Mouse (Mus musculus) limb, embryonic 11.5 days (tissue): ENCODE data around the gene Mettl7a2. TPM values are rescaled to one million over a fixed set of nuclear protein-coding genes. Genes with fewer than 3 reads are reported as not detected.
"Not testable (repeated sequence)": the region's sequence is repeated elsewhere in the genome, so short reads cannot be mapped to it uniquely, and the experiment has no call there.

Experiments used
- ATAC-seq: fragments of 200-750 bp; cut with Nextera tagmentation; 2 replicates; pipeline ENCODE4 v1.8.0; 2017; ENCODE audit warnings: low read depth; ENCODE audit not compliant: insufficient number of reproducible peaks, low FRiP score, low TSS enrichment
- DNase-seq: peaks from one replicate; pipeline ENCODE4 v3.0.0-alpha.2; 2015; ENCODE audit warnings: low spot score
- H3K27ac ChIP-seq: fragments of 300-500 bp; sonication (generic); replicated peaks from 2 replicates; pipeline ENCODE4 v1.5.1; 2014; ENCODE audit warnings: low read depth, mild to moderate bottlenecking, low read length
- H3K27me3 ChIP-seq: fragments of 300-500 bp; sonication (generic); 2 replicates; pipeline ENCODE4 v1.6.1; 2014; ENCODE audit warnings: mild to moderate bottlenecking, low read length, mixed read lengths; ENCODE audit not compliant: control insufficient read depth, insufficient read depth
- H3K36me3 ChIP-seq: fragments of 300-500 bp; sonication (generic); 2 replicates; pipeline ENCODE4 v1.6.1; 2014; ENCODE audit warnings: mild to moderate bottlenecking, low read length, moderate library complexity, mixed read lengths; ENCODE audit not compliant: control insufficient read depth, insufficient read depth
- H3K4me1 ChIP-seq: fragments of 300-500 bp; sonication (generic); 2 replicates; pipeline ENCODE4 v1.6.1; 2014; ENCODE audit warnings: low read length, mixed read lengths; ENCODE audit not compliant: control insufficient read depth, insufficient read depth
- H3K4me2 ChIP-seq: fragments of 300-500 bp; sonication (generic); 2 replicates; pipeline ENCODE4 v1.6.1; 2014; ENCODE audit warnings: low read depth, mild to moderate bottlenecking, moderate library complexity; ENCODE audit not compliant: severe bottlenecking
- H3K4me3 ChIP-seq: fragments of 300-500 bp; sonication (generic); 2 replicates; pipeline ENCODE4 v1.5.1; 2014; ENCODE audit warnings: low read depth, low read length
- H3K9ac ChIP-seq: fragments of 300-500 bp; sonication (generic); 2 replicates; pipeline ENCODE4 v1.6.1; 2014; ENCODE audit warnings: mild to moderate bottlenecking, low read length
- H3K9me3 ChIP-seq: fragments of 300-500 bp; sonication (generic); 2 replicates; pipeline ENCODE4 v1.6.1; 2016; ENCODE audit warnings: low read length; ENCODE audit not compliant: control insufficient read depth
- WGBS: fragments of 180-500 bp; shearing (Covaris S2); extraction: QIAGEN DNeasy Blood & Tissue Kit; methylation state at CpG from one replicate; pipeline ENCODE4 v1.1.7; 2014; 5-methylcytosine and 5-hydroxymethylcytosine counted together
- polyA plus RNA-seq: library from polyadenylated mRNA; unstranded; fragments of >200 nt; fragmentation: Nextera tagmentation; extraction: Ambion mirVana; gene quantifications from 2 replicates; pipeline ENCODE4 v1.2.1, GENCODE M21; 2014

Gene Mettl7a2
- polyA plus RNA-seq, 1 experiment from 2014 or later, result not detected

DNA sequence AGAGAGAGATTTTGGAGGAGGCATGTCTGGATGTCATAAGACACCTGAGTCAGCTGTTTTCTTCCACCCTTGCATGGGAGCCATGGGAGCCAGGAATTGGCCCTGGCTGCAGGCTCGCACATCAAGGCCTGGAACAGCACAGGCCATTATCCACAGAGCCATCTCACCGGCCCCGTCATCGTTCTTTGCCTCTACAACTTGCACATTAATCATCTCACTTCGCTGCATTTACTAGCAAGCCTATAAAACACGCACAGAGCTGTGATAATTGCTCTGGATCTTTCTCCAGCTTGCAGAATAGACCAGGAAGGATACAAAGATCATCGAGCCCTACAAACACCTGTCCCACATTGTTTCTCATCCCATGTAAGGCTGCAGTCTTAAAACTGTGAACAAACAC lies 22.3 kb upstream of the Mettl7a2 start:
- ATAC-seq, result no peak

DNA sequence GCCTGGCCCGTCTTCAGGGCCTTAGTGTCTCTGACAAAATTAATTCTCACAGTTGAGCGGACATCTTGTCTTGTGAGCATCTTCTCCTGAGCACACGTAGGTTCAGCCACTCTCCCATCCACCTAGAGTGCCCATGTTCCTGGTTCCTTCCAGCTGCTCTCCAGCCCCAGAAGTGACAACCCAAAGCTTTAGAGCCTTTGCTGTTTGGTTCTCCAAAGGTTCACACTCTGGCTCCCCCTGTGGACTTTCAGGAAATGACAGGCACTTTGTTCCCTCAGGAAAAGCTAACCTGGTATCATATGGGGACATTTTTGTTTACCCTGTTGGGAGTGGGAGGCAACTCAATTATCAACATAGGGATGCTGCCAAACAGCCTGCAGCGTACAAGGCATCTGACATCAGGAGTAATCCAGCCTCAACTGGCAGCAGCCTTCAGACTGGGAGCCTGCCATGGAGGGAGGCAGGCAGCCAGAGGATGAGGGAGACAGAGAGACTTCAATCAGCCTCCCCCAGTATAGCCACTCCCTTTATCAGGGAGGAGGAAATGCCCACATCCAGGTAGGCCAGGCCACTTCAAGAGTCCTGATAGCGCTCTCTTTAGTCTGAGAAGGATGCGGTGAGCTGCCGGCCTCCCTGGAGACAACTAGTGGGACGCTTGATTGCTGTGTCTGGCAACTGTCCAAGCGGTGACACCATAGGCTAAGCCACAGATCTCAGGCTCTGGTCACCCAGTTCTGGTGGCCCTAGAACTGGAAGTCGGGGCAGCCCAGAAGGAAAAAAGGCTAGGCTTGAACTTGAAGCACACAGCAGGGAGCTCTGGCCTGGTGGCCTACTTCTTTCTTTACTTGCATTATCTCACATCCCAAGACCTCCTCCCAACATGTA lies 20.7 kb upstream of the Mettl7a2 start:
- not testable (repeated sequence) for ATAC-seq, H3K9me3 ChIP-seq, H3K4me3 ChIP-seq, H3K27ac ChIP-seq, DNase-seq, H3K9ac ChIP-seq, H3K27me3 ChIP-seq, H3K36me3 ChIP-seq, H3K4me1 ChIP-seq, H3K4me2 ChIP-seq
- 27% methylated on average over 2 of the region's 10 CpGs for WGBS

More for the DNA sequence above, 22.3 kb upstream of the Mettl7a2 start:
- Histone ChIP-seq H3K4me1 (no peaks in the 10 kb centered on the region), H3K4me2 (no peak overlapping the region), H3K9me3 (no peaks in the 10 kb centered on the region), H3K36me3 (no peaks in the 10 kb centered on the region), H3K4me3 (no peak overlapping the region), H3K9ac (no peak overlapping the region), H3K27ac (no peak overlapping the region), H3K27me3 (no peaks in the 10 kb centered on the region)
- no peak for DNase-seq
- WGBS, result 35% methylated on average over 7 of the region's 7 CpGs

DNA sequence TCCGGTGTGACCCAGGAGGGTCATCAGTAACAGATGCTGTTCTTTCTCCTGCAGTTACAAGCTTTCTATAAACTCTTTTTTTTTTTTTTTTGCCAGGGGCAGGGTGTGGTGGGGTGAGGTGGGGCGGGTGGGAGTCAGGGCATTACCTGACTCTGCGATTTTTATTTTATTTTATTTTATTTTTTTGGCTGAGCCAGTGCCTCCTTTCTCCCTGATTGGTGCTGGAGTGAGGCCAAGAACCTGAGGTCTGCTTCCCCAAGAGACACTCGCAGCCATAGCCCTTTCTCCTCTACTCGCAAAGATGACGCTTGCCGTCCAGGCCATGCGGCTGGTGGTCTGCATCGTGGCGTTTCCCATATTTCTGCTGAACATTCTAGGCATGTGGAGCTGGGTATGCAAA lies 18.4 kb upstream of the Mettl7a2 start, which contains the start of gene Mettl7a3:
Mettl7a3 (plus strand) TSS at position 301 of the 400 bp plus-strand sequence.
- no peak for ATAC-seq
- H3K27ac ChIP-seq, result no peak within 1 kb of the TSS
- H3K36me3 ChIP-seq, result no peaks in the 10 kb centered on the region
- no peak within 1 kb of the TSS for H3K4me3 ChIP-seq
- no peak for DNase-seq
- H3K9ac ChIP-seq, result no peak within 1 kb of the TSS
- WGBS, result 77% methylated on average over 10 of the region's 10 CpGs
- H3K4me1 ChIP-seq, result no peaks in the 10 kb centered on the region
- H3K9me3 ChIP-seq, result no peaks in the 10 kb centered on the region
- H3K4me2 ChIP-seq, result no peak within 1 kb of the TSS
- no peaks in the 10 kb centered on the region for H3K27me3 ChIP-seq

DNA sequence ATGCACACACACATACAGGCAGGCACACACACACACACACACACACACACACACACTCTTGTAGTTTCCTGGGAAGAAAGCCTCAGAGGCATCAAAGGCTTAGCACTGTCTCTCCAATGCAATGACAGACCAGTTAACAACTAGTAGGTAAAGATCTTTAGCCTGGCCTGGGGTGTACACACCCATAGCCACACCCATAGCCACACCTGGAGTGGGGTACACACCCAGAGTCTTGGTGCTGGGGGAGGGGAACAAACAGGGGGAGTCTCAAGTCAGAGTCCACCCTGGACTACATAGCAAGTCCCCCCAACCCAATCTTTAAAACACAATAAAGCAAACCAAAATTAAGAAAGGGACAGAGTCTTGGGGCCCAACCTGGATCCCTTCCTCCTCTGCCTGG lies 15.7 kb upstream of the Mettl7a2 start:
- H3K36me3 ChIP-seq, H3K9me3 ChIP-seq, H3K4me3 ChIP-seq, H3K9ac ChIP-seq, H3K27ac ChIP-seq, ATAC-seq, H3K4me2 ChIP-seq, H3K27me3 ChIP-seq, H3K4me1 ChIP-seq, DNase-seq: not testable (repeated sequence)

DNA sequence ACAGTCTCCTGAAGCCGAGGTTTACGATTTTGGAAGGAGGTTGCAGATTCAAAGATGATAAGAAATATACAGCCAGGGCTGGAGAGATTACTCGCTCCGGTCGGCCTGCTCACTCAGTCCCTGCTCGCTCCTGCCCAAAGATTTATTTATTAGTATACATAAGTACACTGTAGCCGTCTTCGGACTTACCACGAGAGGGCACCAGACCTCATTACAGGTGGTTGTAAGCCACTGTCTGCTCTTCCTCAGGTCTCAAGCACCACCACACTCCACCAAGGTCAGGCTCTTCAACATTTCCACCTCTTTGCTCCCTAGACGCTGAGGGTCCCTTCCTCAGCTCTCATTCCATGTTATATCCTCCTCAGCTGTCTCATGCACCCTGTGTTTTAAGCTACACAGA lies 15.2 kb upstream of the Mettl7a2 start:
- H3K4me2 ChIP-seq, H3K9ac ChIP-seq, H3K27ac ChIP-seq, ATAC-seq, H3K36me3 ChIP-seq, H3K27me3 ChIP-seq, H3K9me3 ChIP-seq, H3K4me1 ChIP-seq, H3K4me3 ChIP-seq: not testable (repeated sequence)
- 25% methylated on average over 7 of the region's 10 CpGs for WGBS
- peak; percentile 46 for DNase-seq

DNA sequence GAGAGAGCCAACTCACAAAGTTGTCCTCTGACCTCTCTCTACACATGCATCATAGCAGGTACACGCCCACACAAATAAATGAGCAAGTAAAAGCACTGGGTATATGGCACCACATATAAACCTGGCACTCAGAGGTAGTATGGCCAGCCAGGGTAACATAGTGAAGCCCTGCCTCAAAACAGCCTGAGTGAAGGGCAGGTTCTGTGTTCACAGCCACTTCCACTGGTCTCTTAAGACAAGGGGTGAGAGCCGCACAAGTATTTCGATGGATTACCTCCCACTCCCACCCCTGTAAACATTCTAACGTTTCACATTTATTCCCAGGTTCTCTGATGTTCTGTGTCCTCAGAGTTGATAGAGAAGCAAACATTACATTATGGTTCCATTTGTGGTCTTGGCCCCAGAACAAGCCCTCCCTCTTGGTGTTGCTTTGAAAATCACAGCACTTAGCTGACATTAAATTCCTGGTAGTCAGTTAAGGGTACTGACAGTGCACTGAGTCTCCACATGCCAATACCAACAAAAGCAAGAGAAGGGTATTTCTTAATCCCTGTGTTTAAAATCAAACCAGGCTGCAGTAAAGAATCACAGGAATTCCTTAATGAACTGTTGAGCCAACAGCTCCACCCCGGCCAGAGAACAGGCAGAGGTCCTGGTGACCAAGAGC lies 11.6 kb upstream of the Mettl7a2 start:
- WGBS, result 70% methylated on average over 4 of the region's 5 CpGs
- H3K27me3 ChIP-seq, ATAC-seq, H3K4me1 ChIP-seq, H3K4me3 ChIP-seq, H3K9me3 ChIP-seq, H3K9ac ChIP-seq, H3K4me2 ChIP-seq, H3K27ac ChIP-seq, DNase-seq, H3K36me3 ChIP-seq: not testable (repeated sequence)

DNA sequence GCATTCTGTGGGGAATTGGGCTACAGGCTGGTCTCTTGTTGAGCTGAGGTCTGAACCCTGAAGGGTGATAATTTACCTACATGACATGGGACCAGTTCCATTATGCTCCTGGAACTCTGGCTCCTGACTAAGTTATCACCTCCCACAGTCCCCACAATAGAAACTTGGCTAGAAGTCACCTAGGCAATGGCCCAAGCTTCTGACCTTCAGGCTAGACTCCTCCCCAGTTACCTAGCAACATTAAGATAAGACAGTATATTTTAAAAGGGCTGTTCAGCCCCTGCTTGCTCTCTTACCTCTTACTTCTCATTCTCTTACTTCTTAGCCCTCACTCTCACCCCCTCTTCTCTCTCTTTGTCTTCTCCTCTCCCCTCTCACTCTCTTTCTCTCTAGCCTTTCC lies 7.5 kb upstream of the Mettl7a2 start:
- H3K27me3 ChIP-seq, result no peaks in the 10 kb centered on the region
- no peak for ATAC-seq
- H3K36me3 ChIP-seq, result no peaks in the 10 kb centered on the region
- no peaks in the 10 kb centered on the region for H3K9me3 ChIP-seq
- H3K4me2 ChIP-seq, result no peak overlapping the region
- no peak overlapping the region for H3K27ac ChIP-seq
- no peak overlapping the region for H3K4me3 ChIP-seq
- no peak for DNase-seq
- no peak overlapping the region for H3K9ac ChIP-seq
- no peaks in the 10 kb centered on the region for H3K4me1 ChIP-seq

DNA sequence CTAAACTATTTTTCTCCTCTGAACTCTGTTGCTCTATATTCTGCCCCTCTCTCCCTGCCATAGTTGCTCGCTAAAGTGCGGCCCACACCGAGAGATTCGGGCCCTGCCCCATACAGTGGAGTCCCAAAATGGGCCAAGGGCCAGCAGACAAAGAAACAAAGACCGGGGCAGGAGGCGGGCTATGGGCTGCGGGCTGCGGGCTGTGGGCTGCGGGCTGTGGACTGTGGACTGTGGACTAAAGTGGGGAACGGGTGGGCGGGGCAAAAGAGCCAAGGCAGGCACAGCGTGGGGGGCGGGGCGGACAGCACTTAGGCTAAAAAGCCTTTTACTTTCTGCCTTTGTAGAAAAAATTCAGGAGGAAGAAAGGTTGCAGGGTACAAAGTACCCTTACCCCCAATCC lies 6.2 kb upstream of the Mettl7a2 start:
- Histone ChIP-seq H3K4me1 (no peaks in the 10 kb centered on the region), H3K27me3 (no peaks in the 10 kb centered on the region), H3K9ac (no peak overlapping the region), H3K9me3 (no peaks in the 10 kb centered on the region), H3K27ac (no peak overlapping the region; the same call in 1 of the 2 replicates), H3K36me3 (no peaks in the 10 kb centered on the region), H3K4me2 (no peak overlapping the region), H3K4me3 (no peak overlapping the region)
- DNase-seq, result no peak
- no peak for ATAC-seq
- WGBS, result 79% methylated on average over 14 of the region's 14 CpGs
